Mouse (Mus musculus) neural tube, embryonic 12.5 days (tissue): ENCODE data around the gene Sntb2. TPM values are rescaled to one million over a fixed set of nuclear protein-coding genes. Genes with fewer than 3 reads are reported as not detected.
"Not testable (repeated sequence)": the region's sequence is repeated elsewhere in the genome, so short reads cannot be mapped to it uniquely, and the experiment has no call there.

ENCODE experiments used
- ATAC-seq: fragments of 200-750 bp; cut with Nextera tagmentation; 2 replicates; pipeline ENCODE4 v1.8.0; 2017; ENCODE audit warnings: low read depth, mild to moderate bottlenecking, moderate TSS enrichment, moderate library complexity; ENCODE audit not compliant: low FRiP score
- H3K27ac ChIP-seq: fragments of 300-500 bp; sonication (generic); 2 replicates; pipeline ENCODE4 v1.5.1; 2016
- H3K27me3 ChIP-seq: fragments of 300-500 bp; sonication (generic); replicated peaks from 2 replicates; pipeline ENCODE4 v1.6.1; 2016; ENCODE audit warnings: mild to moderate bottlenecking
- H3K36me3 ChIP-seq: fragments of 300-500 bp; sonication (generic); 2 replicates; pipeline ENCODE4 v1.6.1; 2016; ENCODE audit warnings: mild to moderate bottlenecking
- H3K4me1 ChIP-seq: fragments of 300-500 bp; sonication (generic); 2 replicates; pipeline ENCODE4 v1.6.1; 2016
- H3K4me2 ChIP-seq: fragments of 300-500 bp; sonication (generic); replicated peaks from 2 replicates; pipeline ENCODE4 v1.6.1; 2016; ENCODE audit warnings: mild to moderate bottlenecking
- H3K4me3 ChIP-seq: fragments of 300-500 bp; sonication (generic); 2 replicates; pipeline ENCODE4 v1.5.1; 2016
- H3K9ac ChIP-seq: fragments of 300-500 bp; sonication (generic); 2 replicates; pipeline ENCODE4 v1.6.1; 2016; ENCODE audit warnings: mild to moderate bottlenecking
- H3K9me3 ChIP-seq: fragments of 300-500 bp; sonication (generic); 2 replicates; pipeline ENCODE4 v1.6.1; 2016; ENCODE audit warnings: mild to moderate bottlenecking
- WGBS: fragments of 180-500 bp; shearing (Covaris S2); methylation state at CpG from one replicate; pipeline ENCODE4 v1.1.7; 2016; 5-methylcytosine and 5-hydroxymethylcytosine counted together
- polyA plus RNA-seq: library from polyadenylated mRNA; unstranded; fragments of >200 nt; fragmentation: Nextera tagmentation; extraction: Ambion mirVana; gene quantifications from 2 replicates; pipeline ENCODE4 v1.2.1, GENCODE M21; 2016

Sntb2 gene
- polyA plus RNA-seq, 1 experiment from 2014 or later, result 9.6 TPM

DNA sequence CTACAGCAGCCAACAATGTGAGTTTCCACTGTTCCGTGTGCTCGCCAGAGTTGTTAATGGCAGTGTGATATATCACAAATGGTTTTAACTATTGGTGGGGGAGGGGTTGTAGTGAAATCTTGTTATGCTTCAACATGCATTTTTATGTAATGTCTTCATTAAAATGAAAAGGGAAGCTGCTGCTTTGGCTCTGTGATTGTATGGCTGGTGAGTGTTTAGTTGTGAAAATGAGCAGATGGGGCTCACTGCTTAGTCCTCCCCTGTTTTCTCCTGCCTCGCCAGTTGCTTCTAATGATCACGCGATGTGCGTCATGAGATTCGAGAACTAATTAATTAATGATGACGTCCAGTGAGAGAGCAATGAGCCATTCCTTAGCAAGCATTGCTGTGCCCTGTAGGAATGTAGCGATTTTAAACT lies 49.9 kb downstream of the Sntb2 start:
- 59% methylated on average over 9 of the region's 9 CpGs for WGBS

GRCm38 (mm10) chr8:106985951-106986350 lies 50.4 kb downstream of the Sntb2 start:
- no peak overlapping the region for H3K27ac ChIP-seq
- H3K36me3 ChIP-seq, result no peaks in the 10 kb centered on the region
- H3K9ac ChIP-seq, result no peak overlapping the region
- no peaks in the 10 kb centered on the region for H3K27me3 ChIP-seq
- no peak overlapping the region for H3K4me2 ChIP-seq
- ATAC-seq, result no peak
- no peak overlapping the region for H3K4me3 ChIP-seq
- H3K9me3 ChIP-seq, result no peaks in the 10 kb centered on the region
- H3K4me1 ChIP-seq, result no peaks in the 10 kb centered on the region

More for the DNA sequence above, 49.9 kb downstream of the Sntb2 start:
- no peak overlapping the region for H3K27ac ChIP-seq
- H3K9ac ChIP-seq, result no peak overlapping the region
- no peaks in the 10 kb centered on the region for H3K9me3 ChIP-seq
- no peak overlapping the region for H3K4me2 ChIP-seq
- H3K4me3 ChIP-seq, result no peak overlapping the region
- ATAC-seq, result no peak
- no peaks in the 10 kb centered on the region for H3K27me3 ChIP-seq
- H3K4me1 ChIP-seq, result no peaks in the 10 kb centered on the region
- H3K36me3 ChIP-seq, result no peaks in the 10 kb centered on the region

DNA sequence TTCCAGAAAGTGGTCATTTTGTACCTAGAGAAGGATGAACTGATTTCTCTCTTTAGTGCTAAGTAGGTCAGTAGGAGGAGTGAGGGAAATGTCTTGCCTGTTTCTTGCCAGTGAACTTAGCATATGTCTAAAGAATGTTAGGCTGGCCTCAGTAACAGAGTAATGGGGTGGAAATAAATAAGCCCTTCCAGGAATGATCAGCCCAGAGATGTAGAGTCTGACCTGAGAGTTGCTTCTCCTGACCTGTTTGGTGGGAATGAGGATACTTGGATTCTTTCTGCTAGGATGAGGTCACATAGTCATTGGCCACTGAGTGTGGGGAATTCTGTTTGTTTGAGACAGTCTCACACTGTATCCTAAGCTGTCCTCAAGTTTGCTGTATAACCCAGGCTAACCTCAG lies 52.0 kb downstream of the Sntb2 start:
- Histone ChIP-seq H3K4me2 (no peak overlapping the region), H3K36me3 (peaks cover 7% of the 10 kb centered on the region; the same call in 1 of the 2 replicates), H3K27me3 (no peaks in the 10 kb centered on the region), H3K9me3 (no peaks in the 10 kb centered on the region), H3K27ac (no peak overlapping the region), H3K9ac (no peak overlapping the region), H3K4me1 (no peaks in the 10 kb centered on the region), H3K4me3 (no peak overlapping the region)
- no peak for ATAC-seq

DNA sequence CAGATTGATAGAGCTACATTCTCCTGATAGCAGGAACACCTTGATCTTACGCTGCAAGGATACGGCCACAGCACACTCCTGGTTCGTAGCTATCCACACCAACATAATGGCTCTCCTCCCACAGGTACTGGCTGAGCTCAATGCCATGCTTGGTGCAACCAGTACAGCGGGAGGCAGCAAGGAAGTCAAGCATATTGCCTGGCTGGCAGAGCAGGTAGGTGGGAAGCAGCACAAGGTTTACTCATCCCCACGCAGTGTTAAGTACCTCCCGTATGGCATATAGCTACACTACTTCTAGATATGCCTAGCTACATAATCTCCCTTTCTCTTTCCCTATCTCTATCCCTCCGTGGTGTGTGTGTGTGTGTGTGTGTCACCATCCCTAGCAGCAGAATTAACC lies 55.8 kb downstream of the Sntb2 start:
- Histone ChIP-seq H3K4me1 (no peaks in the 10 kb centered on the region), H3K4me3 (no peak overlapping the region), H3K27me3 (no peaks in the 10 kb centered on the region), H3K36me3 (peaks cover 7% of the 10 kb centered on the region; the same call in 1 of the 2 replicates), H3K27ac (no peak overlapping the region), H3K9ac (no peak overlapping the region), H3K4me2 (no peak overlapping the region), H3K9me3 (no peaks in the 10 kb centered on the region)
- no peak for ATAC-seq
- WGBS, result 95% methylated on average over 7 of the region's 7 CpGs

- H3K4me3 ChIP-seq, H3K9me3 ChIP-seq, H3K27ac ChIP-seq, H3K9ac ChIP-seq, ATAC-seq, H3K36me3 ChIP-seq, H3K4me1 ChIP-seq, H3K27me3 ChIP-seq, H3K4me2 ChIP-seq: not testable (repeated sequence)
- 91% methylated on average over 4 of the region's 4 CpGs for WGBS
Measured at GRCm38 (mm10) chr8:106996339-106996738, 60.8 kb downstream of the Sntb2 start.

DNA sequence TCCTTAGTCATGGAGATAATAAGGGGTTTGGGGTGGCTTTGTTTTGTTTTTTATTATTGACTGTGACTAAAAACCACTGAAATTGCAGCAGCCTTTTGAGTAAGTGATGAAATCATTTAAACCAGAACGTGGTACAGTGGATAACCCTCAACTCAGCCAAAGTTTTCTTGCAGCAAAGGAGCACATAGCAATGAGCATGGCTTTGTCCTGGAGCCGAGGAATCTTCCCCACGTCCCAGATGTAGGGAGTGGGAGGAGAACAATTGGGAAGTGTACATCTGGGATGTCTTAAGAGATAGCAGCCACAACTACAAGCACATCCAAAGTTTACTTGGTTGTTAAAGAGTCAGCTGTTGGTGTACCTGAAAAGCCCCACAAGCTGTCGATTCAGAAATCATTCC lies 61.9 kb downstream of the Sntb2 start:
- no peaks in the 10 kb centered on the region for H3K9me3 ChIP-seq
- H3K36me3 ChIP-seq, result no peaks in the 10 kb centered on the region
- H3K27me3 ChIP-seq, result no peaks in the 10 kb centered on the region
- no peak for ATAC-seq
- H3K27ac ChIP-seq, result no peak overlapping the region
- WGBS, result 85% methylated on average over 4 of the region's 4 CpGs
- H3K4me1 ChIP-seq, result no peaks in the 10 kb centered on the region
- no peak overlapping the region for H3K4me3 ChIP-seq
- H3K9ac ChIP-seq, result no peak overlapping the region
- H3K4me2 ChIP-seq, result no peak overlapping the region

- ATAC-seq, result no peak
- 95% methylated on average over 1 of the region's 1 CpGs for WGBS
- no peak overlapping the region for H3K9ac ChIP-seq
- no peak overlapping the region for H3K4me2 ChIP-seq
- no peak overlapping the region for H3K4me3 ChIP-seq
- no peaks in the 10 kb centered on the region for H3K4me1 ChIP-seq
- 0 out of 2 replicates have a peak, but pooled peaks cover 4% of the 10 kb centered on the region for H3K36me3 ChIP-seq
- H3K27ac ChIP-seq, result no peak overlapping the region
- H3K27me3 ChIP-seq, result no peaks in the 10 kb centered on the region
- H3K9me3 ChIP-seq, result no peaks in the 10 kb centered on the region
Measured at GRCm38 (mm10) chr8:106999068-106999467, 63.5 kb downstream of the Sntb2 start.

GRCm38 (mm10) chr8:107002532-107002931 lies 67.0 kb downstream of the Sntb2 start:
- no peaks in the 10 kb centered on the region for H3K4me1 ChIP-seq
- H3K4me3 ChIP-seq, result no peak overlapping the region
- H3K9me3 ChIP-seq, result no peaks in the 10 kb centered on the region
- no peak for ATAC-seq
- H3K9ac ChIP-seq, result no peak overlapping the region
- 0 out of 2 replicates have a peak, but pooled peaks cover 7% of the 10 kb centered on the region for H3K36me3 ChIP-seq
- H3K27me3 ChIP-seq, result no peaks in the 10 kb centered on the region
- H3K27ac ChIP-seq, result no peak overlapping the region
- no peak overlapping the region for H3K4me2 ChIP-seq
- 44% methylated on average over 5 of the region's 5 CpGs for WGBS

DNA sequence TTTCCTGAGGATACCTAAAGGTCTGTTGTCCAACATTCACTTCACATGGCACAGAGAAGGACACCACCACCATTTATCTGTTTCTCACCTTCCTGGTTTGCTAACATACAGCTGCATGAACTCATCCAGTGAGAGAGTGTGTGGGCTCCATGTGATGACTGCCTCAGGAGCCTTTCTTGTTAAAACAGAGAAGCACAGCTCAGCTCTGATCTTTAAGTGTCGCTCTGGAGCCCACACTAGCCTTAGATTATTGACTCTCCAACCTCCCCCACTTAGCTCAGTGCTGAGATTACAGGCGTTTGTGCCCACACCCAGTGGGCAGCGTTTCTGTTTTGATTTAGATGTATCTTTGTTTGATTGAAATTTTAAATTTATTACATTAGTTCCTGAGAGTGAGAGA lies 72.2 kb downstream of the Sntb2 start:
- no peak overlapping the region for H3K9ac ChIP-seq
- 89% methylated on average over 3 of the region's 3 CpGs for WGBS
- ATAC-seq, result no peak
- no peaks in the 10 kb centered on the region for H3K4me1 ChIP-seq
- H3K27ac ChIP-seq, result no peak overlapping the region
- no peak overlapping the region for H3K4me3 ChIP-seq
- H3K36me3 ChIP-seq, result peaks cover 31% of the 10 kb centered on the region
- no peaks in the 10 kb centered on the region for H3K9me3 ChIP-seq
- H3K27me3 ChIP-seq, result no peaks in the 10 kb centered on the region
- no peak overlapping the region for H3K4me2 ChIP-seq

GRCm38 (mm10) chr8:107012666-107013065 lies 77.1 kb downstream of the Sntb2 start:
- Histone ChIP-seq H3K27me3 (no peaks in the 10 kb centered on the region), H3K4me3 (no peak overlapping the region), H3K36me3 (peaks cover 24% of the 10 kb centered on the region), H3K4me2 (no peak overlapping the region), H3K9ac (no peak overlapping the region), H3K9me3 (no peaks in the 10 kb centered on the region), H3K4me1 (no peaks in the 10 kb centered on the region), H3K27ac (no peak overlapping the region)
- ATAC-seq, result no peak
- 83% methylated on average over 2 of the region's 2 CpGs for WGBS

DNA sequence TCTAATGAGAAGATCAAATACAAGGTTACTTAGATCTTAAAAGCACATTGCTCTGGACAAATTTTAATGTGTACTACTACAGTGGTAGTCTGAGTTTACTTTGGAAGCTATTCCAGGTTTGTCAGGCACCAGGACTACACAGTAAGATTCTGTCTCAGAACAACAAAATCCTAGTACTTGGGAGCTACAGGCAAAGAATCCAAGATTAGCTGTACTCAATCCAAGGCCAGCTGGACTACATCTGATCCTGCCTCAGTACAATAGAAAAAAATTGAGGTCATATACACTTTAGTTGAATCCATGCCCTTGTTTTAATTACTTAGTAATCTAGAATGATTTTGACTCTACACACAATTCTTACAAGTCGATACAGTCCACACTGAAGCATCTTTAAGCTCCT lies 79.4 kb downstream of the Sntb2 start:
- Histone ChIP-seq H3K27me3 (no peaks in the 10 kb centered on the region), H3K9me3 (no peaks in the 10 kb centered on the region), H3K36me3 (peaks cover 21% of the 10 kb centered on the region), H3K4me3 (no peak overlapping the region), H3K4me1 (no peaks in the 10 kb centered on the region), H3K27ac (no peak overlapping the region), H3K4me2 (no peak overlapping the region), H3K9ac (no peak overlapping the region)
- WGBS, result 97% methylated on average over 1 of the region's 1 CpGs
- ATAC-seq, result no peak

- Histone ChIP-seq H3K9me3 (no peaks in the 10 kb centered on the region), H3K27me3 (no peaks in the 10 kb centered on the region), H3K4me3 (no peak overlapping the region), H3K4me2 (no peak overlapping the region), H3K36me3 (no peaks in the 10 kb centered on the region), H3K27ac (no peak overlapping the region), H3K9ac (no peak overlapping the region), H3K4me1 (no peaks in the 10 kb centered on the region)
- 94% methylated on average over 8 of the region's 8 CpGs for WGBS
- ATAC-seq, result no peak
Measured at GRCm38 (mm10) chr8:107023479-107023878, 87.9 kb downstream of the Sntb2 start.

DNA sequence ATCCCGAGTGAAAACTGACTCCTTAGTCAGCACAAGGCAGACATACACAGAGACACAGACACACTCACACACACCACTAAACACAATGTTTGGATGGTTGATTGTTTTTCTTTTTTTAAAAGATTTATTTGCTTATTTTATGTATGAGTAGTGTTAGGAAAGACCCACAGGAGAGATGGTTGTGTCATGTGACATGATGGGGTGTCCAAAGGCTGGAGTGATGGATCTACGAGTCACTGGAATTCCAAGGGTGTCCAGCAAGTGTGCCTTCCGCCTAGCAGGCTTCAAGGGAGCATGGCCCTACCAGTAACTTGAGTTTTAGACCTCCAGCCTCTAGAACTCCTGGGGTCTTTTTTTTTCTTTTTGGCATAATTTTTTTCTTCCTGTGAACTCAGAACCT lies 93.8 kb downstream of the Sntb2 start:
- Histone ChIP-seq H3K9ac (no peak overlapping the region), H3K4me1 (peaks cover 14% of the 10 kb centered on the region), H3K36me3 (no peaks in the 10 kb centered on the region), H3K9me3 (no peaks in the 10 kb centered on the region), H3K4me2 (no peak overlapping the region), H3K4me3 (no peak overlapping the region), H3K27ac (no peak overlapping the region), H3K27me3 (no peaks in the 10 kb centered on the region)
- 77% methylated on average over 3 of the region's 3 CpGs for WGBS
- no peak for ATAC-seq
